Mouse (Mus musculus) heart, embryonic 12.5 days (tissue): Measurements from ENCODE around the gene B230217C12Rik. TPM values are rescaled to one million over a fixed set of nuclear protein-coding genes. Genes with fewer than 3 reads are reported as not detected.

Experiments used
- ATAC-seq: fragments of 200-750 bp; cut with Nextera tagmentation; 2 replicates; pipeline ENCODE4 v1.8.0; 2017; ENCODE audit warnings: moderate TSS enrichment, moderate library complexity; ENCODE audit not compliant: insufficient number of reproducible peaks, low FRiP score
- H3K27ac ChIP-seq: fragments of 300-500 bp; sonication (generic); 2 replicates; pipeline ENCODE4 v1.5.1; 2016; ENCODE audit warnings: mild to moderate bottlenecking, moderate library complexity; ENCODE audit not compliant: poor library complexity, severe bottlenecking
- H3K27me3 ChIP-seq: fragments of 300-500 bp; sonication (generic); replicated peaks from 2 replicates; pipeline ENCODE4 v1.6.1; 2016; ENCODE audit warnings: mild to moderate bottlenecking, moderate library complexity
- H3K36me3 ChIP-seq: fragments of 300-500 bp; sonication (generic); 2 replicates; pipeline ENCODE4 v1.6.1; 2016; ENCODE audit warnings: mild to moderate bottlenecking, moderate library complexity
- H3K4me1 ChIP-seq: fragments of 300-500 bp; sonication (generic); replicated peaks from 2 replicates; pipeline ENCODE4 v1.6.1; 2016; ENCODE audit warnings: mild to moderate bottlenecking
- H3K4me2 ChIP-seq: fragments of 300-500 bp; sonication (generic); 2 replicates; pipeline ENCODE4 v1.6.1; 2016; ENCODE audit warnings: mild to moderate bottlenecking, moderate library complexity
- H3K4me3 ChIP-seq: fragments of 300-500 bp; sonication (generic); 2 replicates; pipeline ENCODE4 v1.5.1; 2016; ENCODE audit warnings: mild to moderate bottlenecking
- H3K9ac ChIP-seq: fragments of 300-500 bp; sonication (generic); 2 replicates; pipeline ENCODE4 v1.6.1; 2016; ENCODE audit warnings: mild to moderate bottlenecking, moderate library complexity
- H3K9me3 ChIP-seq: fragments of 300-500 bp; sonication (generic); replicated peaks from 2 replicates; pipeline ENCODE4 v1.6.1; 2016; ENCODE audit warnings: mild to moderate bottlenecking, moderate library complexity
- WGBS: fragments of 180-500 bp; shearing (Covaris S2); methylation state at CpG from one replicate; pipeline ENCODE4 v1.1.7; 2016; 5-methylcytosine and 5-hydroxymethylcytosine counted together
- polyA plus RNA-seq: library from polyadenylated mRNA; unstranded; fragments of >200 nt; fragmentation: Nextera tagmentation; extraction: Ambion mirVana; gene quantifications from 2 replicates; pipeline ENCODE4 v1.2.1, GENCODE M21; 2016

The B230217C12Rik gene
- polyA plus RNA-seq, 1 experiment from 2014 or later = 6.9 TPM

DNA sequence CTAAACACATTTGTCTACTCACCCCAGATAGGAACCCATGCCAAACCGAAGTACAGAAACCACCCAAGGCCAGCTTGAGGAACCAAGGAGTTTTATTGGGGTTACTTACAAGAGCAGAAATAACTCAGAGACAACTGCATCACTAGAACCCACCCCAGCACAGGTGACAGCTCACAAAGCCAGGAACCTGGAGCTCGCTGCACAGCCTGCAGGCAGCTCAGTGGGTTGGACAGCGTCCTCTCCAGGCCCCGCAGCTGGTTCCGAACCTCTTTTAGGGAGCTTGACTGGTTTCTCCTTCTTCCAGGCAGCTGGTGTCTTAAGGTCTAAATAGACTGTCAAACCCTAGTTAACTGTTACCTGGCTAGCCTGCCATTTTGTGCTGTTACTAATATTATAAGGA, 51.2 kb downstream of the B230217C12Rik start:
- no peak overlapping the region for H3K9ac ChIP-seq
- no peak overlapping the region for H3K27ac ChIP-seq
- no peaks in the 10 kb centered on the region for H3K4me1 ChIP-seq
- H3K27me3 ChIP-seq = no peaks in the 10 kb centered on the region
- WGBS = 69% methylated on average over 5 of the region's 5 CpGs
- no peak overlapping the region for H3K4me3 ChIP-seq
- no peaks in the 10 kb centered on the region for H3K36me3 ChIP-seq
- H3K4me2 ChIP-seq = no peak overlapping the region
- ATAC-seq = no peak
- H3K9me3 ChIP-seq = peaks cover 4% of the 10 kb centered on the region; the same call in 1 of the 2 replicates

Other genes starting within 250 kb of the B230217C12Rik start
- 2.0 and 2.5 TPM in 2 replicates for gene Epop, start 211.1 kb upstream of the B230217C12Rik start, polyA plus RNA-seq
- 1.8 and 2.2 TPM in 2 replicates for gene Mllt6, start 177.4 kb upstream of the B230217C12Rik start, polyA plus RNA-seq
- 40.5 and 44.8 TPM in 2 replicates for gene Cisd3, start 155.0 kb upstream of the B230217C12Rik start, polyA plus RNA-seq
- 11.0 and 12.3 TPM in 2 replicates for gene Pcgf2, start 140.3 kb upstream of the B230217C12Rik start, polyA plus RNA-seq
- 342 and 374 TPM in 2 replicates for gene Psmb3, start 137.4 kb upstream of the B230217C12Rik start, polyA plus RNA-seq
- 1.3 and 1.4 TPM in 2 replicates for gene Pip4k2b, start 96.1 kb upstream of the B230217C12Rik start, polyA plus RNA-seq
- 10.9 and 11.4 TPM in 2 replicates for gene Cwc25, start 74.2 kb upstream of the B230217C12Rik start, polyA plus RNA-seq
- gene 1700001P01Rik, start 64.9 kb upstream of the B230217C12Rik start, polyA plus RNA-seq = not detected in 2 replicates
- 404 and 410 TPM in 2 replicates for gene Rpl23, start 58.3 kb upstream of the B230217C12Rik start, polyA plus RNA-seq
- gene Lasp1, start 41.8 kb upstream of the B230217C12Rik start, polyA plus RNA-seq = 46.9 and 49.5 TPM in 2 replicates
- gene Fbxo47, start 43.4 kb downstream of the B230217C12Rik start, polyA plus RNA-seq = 0.87 and 1.5 TPM in 2 replicates
- gene Plxdc1, start 145.7 kb downstream of the B230217C12Rik start, polyA plus RNA-seq = 0.31 TPM in 1 of 2 replicates, not detected in the other
- gene Arl5c, start 155.4 kb downstream of the B230217C12Rik start, polyA plus RNA-seq = 3.4 and 3.9 TPM in 2 replicates
- 6.1 and 8.5 TPM in 2 replicates for gene Cacnb1, start 182.3 kb downstream of the B230217C12Rik start, polyA plus RNA-seq
- 654 and 675 TPM in 2 replicates for gene Rpl19, start 185.9 kb downstream of the B230217C12Rik start, polyA plus RNA-seq
- 0.47 and 0.63 TPM in 2 replicates for gene Stac2, start 212.7 kb downstream of the B230217C12Rik start, polyA plus RNA-seq